Mouse (Mus musculus) heart, postnatal 0 days (tissue): ENCODE results near the gene Pus10.

Experiments used
- CTCF ChIP-seq: IDR thresholded peaks from 2 replicates; pipeline ENCODE4 v1.5.1; 2016; ENCODE audit warnings: antibody characterized with exemption, control low read depth, low read depth
- EP300 ChIP-seq: IDR thresholded peaks from 2 replicates; pipeline ENCODE4 v1.6.1; 2016; ENCODE audit warnings: antibody characterized with exemption, low read depth

DNA sequence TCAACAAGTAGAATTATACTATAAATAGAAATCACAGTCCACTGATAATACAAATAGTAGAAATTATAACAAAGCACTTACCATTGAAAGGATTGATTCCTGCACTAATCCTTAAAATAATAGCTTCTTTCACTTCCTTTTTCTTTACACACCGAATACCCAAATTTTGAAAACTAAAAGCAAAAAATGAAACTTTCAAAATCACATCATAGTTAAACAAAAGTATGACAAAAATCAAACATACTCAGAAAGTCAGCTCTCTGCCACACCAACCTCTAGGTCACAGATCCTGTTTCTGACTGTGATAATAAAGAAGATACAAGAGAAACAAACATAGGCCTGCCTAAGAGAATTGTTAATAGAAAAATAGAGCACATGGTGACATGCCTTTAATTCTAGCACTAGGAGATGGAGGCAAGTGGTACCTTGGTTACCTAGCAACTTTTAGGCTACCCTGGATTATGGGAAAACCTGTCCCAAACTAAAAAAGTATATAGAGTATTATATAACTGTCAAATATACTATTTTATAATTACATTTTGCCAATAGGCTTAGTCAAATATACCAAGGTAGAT is 87.7 kb downstream of the Pus10 start:
- TF ChIP-seq EP300 (no peak), CTCF (no peak)
